Mouse (Mus musculus) ES-E14 (cell line): ENCODE data around the gene Limd1.

Experiments
- CHD2 ChIP-seq: IDR thresholded peaks from 2 replicates; pipeline ENCODE4 v1.6.1; 2014; ENCODE audit warnings: mild to moderate bottlenecking, low read depth, low read length, inconsistent platforms
- HCFC1 ChIP-seq: IDR thresholded peaks from 2 replicates; pipeline ENCODE4 v1.6.1; 2012; ENCODE audit warnings: low read length, inconsistent platforms, borderline replicate concordance; ENCODE audit not compliant: insufficient read depth
- MAFK ChIP-seq: IDR thresholded peaks from 2 replicates; pipeline ENCODE4 v1.6.1; 2014; ENCODE audit warnings: mild to moderate bottlenecking, low read depth, low read length, inconsistent platforms; ENCODE audit not compliant: insufficient read depth

- TF ChIP-seq HCFC1 (no peak), CHD2 (no peak), MAFK (no peak)
Observed at GRCm38 (mm10) chr9:123451772-123452171, 26.7 kb upstream of the Limd1 start.
